Mouse (Mus musculus) MEL (cell line): ENCODE data around the gene Nkx6-1. TPM values are rescaled to one million over a fixed set of nuclear protein-coding genes. Genes with fewer than 3 reads are reported as not detected.
A peak's percentile ranks its signal among the peaks of the same experiment; 100 is the strongest.

Experiments
- DNase-seq: peaks from one replicate; pipeline ENCODE4 v3.0.0; 2011; ENCODE audit warnings: low read depth, low spot score
- H3K27ac ChIP-seq: 2 replicates; pipeline ENCODE4 v1.5.1; 2012; ENCODE audit warnings: low read depth, mild to moderate bottlenecking, control low read depth, low read length, moderate library complexity; ENCODE audit not compliant: control insufficient read depth
- H3K27me3 ChIP-seq, 2 experiments: fragments of 150-350 bp in 1 of 2; sonication (generic) in 1 of 2; 2 replicates each; pipeline ENCODE4 v1.6.1; 2012; ENCODE audit warnings: low read length in 2 of 2, mild to moderate bottlenecking in 2 of 2, improper control_type of control experiment in 1 of 2, moderate library complexity in 1 of 2; ENCODE audit not compliant: insufficient read depth in 2 of 2, control insufficient read depth in 1 of 2
- H3K36me3 ChIP-seq, 2 experiments: 2 replicates each; pipeline ENCODE4 v1.6.1; 2012 to 2014; ENCODE audit warnings: low read length in 2 of 2, improper control_type of control experiment in 1 of 2, inconsistent platforms in 1 of 2, mild to moderate bottlenecking in 1 of 2; ENCODE audit not compliant: insufficient read depth in 2 of 2, control insufficient read depth in 1 of 2
- H3K4me1 ChIP-seq, 2 experiments: fragments of 150-350 bp in 1 of 2; sonication (generic) in 1 of 2; 2 replicates each; pipeline ENCODE4 v1.6.1; 2012; ENCODE audit warnings: low read length in 2 of 2, improper control_type of control experiment in 1 of 2, mild to moderate bottlenecking in 1 of 2; ENCODE audit not compliant: insufficient read depth in 2 of 2, control insufficient read depth in 1 of 2
- H3K4me3 ChIP-seq, 2 experiments: fragments of 150-350 bp in 1 of 2; sonication (generic) in 1 of 2; 2 replicates each; pipeline ENCODE4 v1.5.1; 2012; ENCODE audit warnings: low read depth in 2 of 2, low read length in 2 of 2, mild to moderate bottlenecking in 2 of 2, moderate library complexity in 2 of 2, control low read depth in 1 of 2, improper control_type of control experiment in 1 of 2; ENCODE audit not compliant: control insufficient read depth in 1 of 2, insufficient read depth in 1 of 2
- H3K79me2 ChIP-seq: 2 replicates; pipeline ENCODE4 v1.6.1; 2012; ENCODE audit warnings: mild to moderate bottlenecking, low read length, moderate library complexity; ENCODE audit not compliant: control insufficient read depth, poor library complexity, insufficient read depth
- H3K9ac ChIP-seq: 2 replicates; pipeline ENCODE4 v1.6.1; 2012; ENCODE audit warnings: low read depth, mild to moderate bottlenecking, control low read depth, low read length, moderate library complexity; ENCODE audit not compliant: control insufficient read depth, poor library complexity, severe bottlenecking
- H3K9me3 ChIP-seq: fragments of 150-350 bp; sonication (generic); replicated peaks from 2 replicates; pipeline ENCODE4 v1.6.1; 2012; ENCODE audit warnings: mild to moderate bottlenecking, low read length, improper control_type of control experiment, moderate library complexity; ENCODE audit not compliant: insufficient read depth
- CTCF ChIP-seq, 3 experiments: IDR thresholded peaks in 2 of 3; conservative IDR thresholded peaks in 1 of 3; 2 replicates each; pipeline ENCODE4 v1.5.1; 2011 to 2012; ENCODE audit warnings: low read length in 3 of 3, low read depth in 2 of 3, mild to moderate bottlenecking in 2 of 3, improper control_type of control experiment in 1 of 3, inconsistent platforms in 1 of 3, mixed read lengths in 1 of 3, moderate library complexity in 1 of 3; ENCODE audit not compliant: control insufficient read depth in 1 of 3, insufficient read depth in 1 of 3, poor library complexity in 1 of 3, severe bottlenecking in 1 of 3
- E2F4 ChIP-seq: IDR thresholded peaks from 2 replicates; pipeline ENCODE4 v1.6.1; 2011; ENCODE audit warnings: low read depth, low read length, improper control_type of control experiment, borderline replicate concordance
- JUND ChIP-seq: IDR thresholded peaks from 2 replicates; pipeline ENCODE4 v1.6.1; 2011; ENCODE audit warnings: low read depth, mild to moderate bottlenecking, improper control_type of control experiment, low read length
- KAT2A ChIP-seq: conservative IDR thresholded peaks from 2 replicates; pipeline ENCODE4 v1.6.1; 2012; ENCODE audit warnings: low read depth, low read length, improper control_type of control experiment, inconsistent platforms
- MAX ChIP-seq: IDR thresholded peaks from 2 replicates; pipeline ENCODE4 v1.6.1; 2011; ENCODE audit warnings: low read length, improper control_type of control experiment
- MEF2A ChIP-seq: IDR thresholded peaks from 2 replicates; pipeline ENCODE4 v1.6.1; 2014; ENCODE audit warnings: low read depth, mild to moderate bottlenecking, inconsistent platforms, low read length, improper control_type of control experiment; ENCODE audit not compliant: poor library complexity, insufficient replicate concordance, severe bottlenecking; ENCODE audit errors: extremely low read depth
- MYB ChIP-seq: IDR thresholded peaks from 2 replicates; pipeline ENCODE4 v1.6.1; 2011; ENCODE audit warnings: mild to moderate bottlenecking, low read depth, low read length, improper control_type of control experiment
- NRF1 ChIP-seq: IDR thresholded peaks from 2 replicates; pipeline ENCODE4 v1.6.1; 2014; ENCODE audit warnings: low read depth, mild to moderate bottlenecking, inconsistent platforms, low read length, improper control_type of control experiment, moderate library complexity; ENCODE audit not compliant: poor library complexity, insufficient read depth, severe bottlenecking
- POLR2AphosphoS2 ChIP-seq: IDR thresholded peaks from 2 replicates; pipeline ENCODE4 v1.6.1; 2011; ENCODE audit warnings: low read length, improper control_type of control experiment
- POLR2AphosphoS5 ChIP-seq: IDR thresholded peaks from 2 replicates; pipeline ENCODE4 v1.6.1; 2012; ENCODE audit warnings: low read depth, borderline replicate concordance, mild to moderate bottlenecking, inconsistent platforms, low read length, moderate library complexity, mixed read lengths
- RAD21 ChIP-seq: IDR thresholded peaks from 2 replicates; pipeline ENCODE4 v1.6.1; 2011; ENCODE audit warnings: mild to moderate bottlenecking, low read depth, low read length, improper control_type of control experiment
- TBP ChIP-seq: IDR thresholded peaks from 2 replicates; pipeline ENCODE4 v1.8.0; 2011; ENCODE audit warnings: low read depth, low read length, improper control_type of control experiment
- UBTF ChIP-seq: IDR thresholded peaks from 2 replicates; pipeline ENCODE4 v1.6.1; 2012; ENCODE audit warnings: low read depth, mild to moderate bottlenecking, inconsistent platforms, low read length, improper control_type of control experiment, moderate library complexity, borderline replicate concordance; ENCODE audit not compliant: insufficient read depth
- USF1 ChIP-seq: IDR thresholded peaks from 2 replicates; pipeline ENCODE4 v1.6.1; 2014; ENCODE audit warnings: low read depth, mild to moderate bottlenecking, inconsistent platforms, low read length, improper control_type of control experiment, moderate library complexity
- ZNF384 ChIP-seq: IDR thresholded peaks from 2 replicates; pipeline ENCODE4 v1.6.1; 2012; ENCODE audit warnings: low read depth, mild to moderate bottlenecking, inconsistent platforms, low read length, improper control_type of control experiment
- polyA plus RNA-seq, 2 experiments: library from polyadenylated mRNA; stranded (reverse) in 1 of 2; unstranded in 1 of 2; fragments of >175 nt in 1 of 2; fragments of >200 nt in 1 of 2; gene quantifications; 2 replicates each; pipeline versions ENCODE4 v1.2.1 to v1.2.4; 2012; ENCODE audit warnings: low replicate concordance in 2 of 2, low read depth in 1 of 2; ENCODE audit not compliant: insufficient read length in 2 of 2, insufficient read depth in 1 of 2, missing spikeins in 1 of 2
- total RNA-seq: library from RNA; depleted of rRNA; stranded (reverse); fragments of 300-350 nt; gene quantifications from 2 replicates; pipeline ENCODE4 v1.2.3, GENCODE M21; 2012

Nkx6-1 gene
- total and polyA plus RNA-seq, 3 experiments, result not detected

DNA sequence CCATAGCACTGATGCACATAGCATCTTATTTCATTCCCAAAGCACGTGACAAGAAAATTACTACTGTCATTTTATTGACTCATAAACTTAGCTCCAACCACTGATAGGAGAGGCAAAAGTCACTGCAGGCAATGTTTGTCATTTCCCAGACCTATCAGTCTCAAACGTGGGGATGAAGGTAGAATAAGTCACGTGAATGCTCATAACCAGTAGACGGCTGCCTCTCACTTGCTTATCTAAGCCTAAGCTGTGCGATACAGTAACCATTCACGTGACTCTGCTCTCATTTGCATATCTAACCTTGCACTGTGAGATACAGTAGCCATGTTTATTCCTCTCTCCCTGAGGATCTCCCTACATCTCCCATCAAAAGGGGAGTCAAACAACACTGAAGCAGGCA lies 15.5 kb upstream of the Nkx6-1 start:
- no peak for DNase-seq
- Histone ChIP-seq H3K27ac (no peak overlapping the region), H3K4me3 (no peak overlapping the region), H3K9ac (no peak overlapping the region), H3K36me3 (no peaks in the 10 kb centered on the region), H3K9me3 (no peaks in the 10 kb centered on the region), H3K27me3 (no peaks in the 10 kb centered on the region), H3K79me2 (no peaks in the 10 kb centered on the region), H3K4me1 (no peaks in the 10 kb centered on the region)
- TF ChIP-seq TBP (no peak), JUND (no peak), MEF2A (no peak), UBTF (no peak), ZNF384 (no peak), KAT2A (no peak), USF1 (no peak), MAX (no peak), NRF1 (no peak), E2F4 (no peak)
- TF ChIP-seq, all 39 proteins: peak for 0

DNA sequence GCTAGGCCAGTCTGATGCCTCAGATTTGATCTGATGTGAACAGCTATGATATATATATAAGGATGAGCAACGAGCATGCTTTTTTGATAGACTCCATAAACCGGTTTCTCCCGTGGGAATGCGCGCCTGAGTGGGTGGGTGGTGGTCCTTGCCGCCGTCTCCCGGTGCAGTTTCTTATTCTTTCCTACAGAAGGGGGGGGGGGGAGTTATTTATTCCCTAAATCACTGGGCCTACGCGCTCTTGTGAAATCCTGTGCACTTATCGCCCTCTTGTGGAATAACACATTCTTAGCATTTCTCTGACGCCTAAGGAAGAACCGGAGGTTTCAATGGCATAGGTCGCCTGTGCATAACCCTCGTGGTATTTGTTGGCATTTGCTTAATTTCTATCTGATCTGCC lies 4.6 kb upstream of the Nkx6-1 start:
- Histone ChIP-seq H3K9me3 (no peaks in the 10 kb centered on the region), H3K27ac (no peak overlapping the region), H3K9ac (no peak overlapping the region), H3K4me1 (no peaks in the 10 kb centered on the region), H3K36me3 (no peaks in the 10 kb centered on the region), H3K4me3 (no peak overlapping the region), H3K27me3 (no peaks in the 10 kb centered on the region), H3K79me2 (no peaks in the 10 kb centered on the region)
- TF ChIP-seq RAD21 (peak; percentile 10; the same call in 1 of the 2 replicates), CTCF (IDR thresholded peaks at IDR 0.05 in 2 of 3, conservative IDR thresholded peaks at IDR 0.05 in 1 of 3; ENCODE audit: control insufficient read depth in 1 of 3, insufficient read depth in 1 of 3, low read depth in 2 of 3, low read length in 3 of 3, poor library complexity in 1 of 3, severe bottlenecking in 1 of 3) (peak in 1 of 3 experiments; percentile 10; a peak in 1 of 6 replicates), POLR2AphosphoS2 (no peak), USF1 (no peak)
- DNase-seq, result peak; percentile 9

DNA sequence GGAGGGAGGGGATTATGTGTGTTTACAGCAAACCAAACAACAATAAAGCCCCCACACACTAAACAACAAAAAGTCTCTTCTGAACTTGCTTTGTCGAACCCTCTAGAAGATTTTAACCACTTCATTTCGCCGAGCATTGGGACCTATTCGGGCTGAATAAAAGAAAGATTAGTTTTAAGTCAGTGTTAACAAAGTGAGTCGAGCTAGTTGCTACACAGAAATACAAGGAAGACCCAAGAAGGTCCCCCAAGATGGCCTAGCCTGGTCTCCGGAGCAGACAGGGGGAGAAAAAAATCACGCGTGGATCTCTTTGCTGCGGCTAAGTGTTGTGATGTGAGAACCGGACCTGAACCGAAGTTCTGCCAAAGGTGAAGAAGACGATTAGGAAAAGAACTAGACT lies 3.7 kb upstream of the Nkx6-1 start:
- DNase-seq, result no peak
- Histone ChIP-seq H3K9ac (no peak overlapping the region), H3K79me2 (no peaks in the 10 kb centered on the region), H3K27ac (no peak overlapping the region), H3K36me3 (no peaks in the 10 kb centered on the region), H3K4me3 (no peak overlapping the region)
- no peak for TF ChIP-seq MYB
- TF ChIP-seq MAX, result no peak
- no peak for TF ChIP-seq POLR2AphosphoS5
- TF ChIP-seq, all 39 proteins: peak for 0
- Histone ChIP-seq H3K27me3 (no peaks in the 10 kb centered on the region), H3K4me1 (no peaks in the 10 kb centered on the region), H3K9me3 (no peaks in the 10 kb centered on the region)
